Mouse (Mus musculus) kidney, embryonic 16.5 days (tissue): ENCODE measurements around the gene Plppr5. TPM values are rescaled to one million over a fixed set of nuclear protein-coding genes. Genes with fewer than 3 reads are reported as not detected.

Experiments used
- ATAC-seq: fragments of 200-750 bp; cut with Nextera tagmentation; 2 replicates; pipeline ENCODE4 v1.8.0; 2017; ENCODE audit warnings: moderate TSS enrichment; ENCODE audit not compliant: low FRiP score, low TSS enrichment
- H3K27ac ChIP-seq: fragments of 300-500 bp; sonication (generic); 2 replicates; pipeline ENCODE4 v1.5.1; 2014; ENCODE audit warnings: low read length
- H3K27me3 ChIP-seq: fragments of 300-500 bp; sonication (generic); 2 replicates; pipeline ENCODE4 v1.6.1; 2014; ENCODE audit warnings: low read length, control low read depth, mixed read lengths; ENCODE audit not compliant: insufficient read depth
- H3K36me3 ChIP-seq: fragments of 300-500 bp; sonication (generic); 2 replicates; pipeline ENCODE4 v1.6.1; 2014; ENCODE audit warnings: low read length, control low read depth, mixed read lengths; ENCODE audit not compliant: insufficient read depth
- H3K4me1 ChIP-seq: fragments of 300-500 bp; sonication (generic); 2 replicates; pipeline ENCODE4 v1.6.1; 2014; ENCODE audit warnings: low read length, control low read depth, mixed read lengths; ENCODE audit not compliant: insufficient read depth
- H3K4me2 ChIP-seq: fragments of 300-500 bp; sonication (generic); replicated peaks from 2 replicates; pipeline ENCODE4 v1.6.1; 2014; ENCODE audit warnings: low read depth, low read length
- H3K4me3 ChIP-seq: fragments of 300-500 bp; sonication (generic); 2 replicates; pipeline ENCODE4 v1.5.1; 2014; ENCODE audit warnings: mild to moderate bottlenecking, low read length
- H3K9ac ChIP-seq: fragments of 300-500 bp; sonication (generic); replicated peaks from 2 replicates; pipeline ENCODE4 v1.6.1; 2014; ENCODE audit warnings: low read length
- H3K9me3 ChIP-seq: fragments of 300-500 bp; sonication (generic); 2 replicates; pipeline ENCODE4 v1.6.1; 2016; ENCODE audit warnings: low read length, control low read depth
- WGBS: fragments of 180-500 bp; shearing (Covaris S2); extraction: QIAGEN DNeasy Blood & Tissue Kit; methylation state at CpG from one replicate; pipeline ENCODE4 v1.1.7; 2014; 5-methylcytosine and 5-hydroxymethylcytosine counted together
- polyA plus RNA-seq: library from polyadenylated mRNA; unstranded; fragments of >200 nt; fragmentation: Nextera tagmentation; extraction: Ambion mirVana; gene quantifications from 2 replicates; pipeline ENCODE4 v1.2.1, GENCODE M21; 2015

Plppr5 gene
- polyA plus RNA-seq, 1 experiment from 2014 or later: 0.20 TPM

DNA sequence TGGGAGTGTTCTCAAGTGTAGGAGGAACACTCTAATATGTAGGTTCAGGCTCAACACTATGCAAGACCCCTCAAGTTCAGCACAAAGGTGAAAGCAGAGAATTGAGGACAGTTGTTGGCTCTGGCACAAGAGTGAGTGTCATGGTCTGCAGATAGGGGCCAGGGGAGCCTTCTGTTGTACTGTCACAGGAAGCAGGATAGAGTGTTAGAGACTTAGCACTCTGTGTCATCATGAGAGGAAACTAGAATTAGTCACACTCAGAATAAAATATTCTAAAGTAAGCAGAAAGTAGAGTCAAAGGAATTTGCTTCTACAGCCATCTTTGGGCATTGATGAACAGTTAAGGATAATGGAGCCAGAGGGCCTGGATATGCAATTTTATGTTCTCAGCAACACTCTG is 31.7 kb downstream of the Plppr5 start:
- H3K36me3 ChIP-seq: no peaks in the 10 kb centered on the region
- H3K27ac ChIP-seq: no peak overlapping the region
- H3K27me3 ChIP-seq: no peaks in the 10 kb centered on the region
- no peak overlapping the region for H3K4me3 ChIP-seq
- no peaks in the 10 kb centered on the region for H3K9me3 ChIP-seq
- H3K4me1 ChIP-seq: no peaks in the 10 kb centered on the region
- no peak overlapping the region for H3K4me2 ChIP-seq
- no peak for ATAC-seq
- no peak overlapping the region for H3K9ac ChIP-seq

DNA sequence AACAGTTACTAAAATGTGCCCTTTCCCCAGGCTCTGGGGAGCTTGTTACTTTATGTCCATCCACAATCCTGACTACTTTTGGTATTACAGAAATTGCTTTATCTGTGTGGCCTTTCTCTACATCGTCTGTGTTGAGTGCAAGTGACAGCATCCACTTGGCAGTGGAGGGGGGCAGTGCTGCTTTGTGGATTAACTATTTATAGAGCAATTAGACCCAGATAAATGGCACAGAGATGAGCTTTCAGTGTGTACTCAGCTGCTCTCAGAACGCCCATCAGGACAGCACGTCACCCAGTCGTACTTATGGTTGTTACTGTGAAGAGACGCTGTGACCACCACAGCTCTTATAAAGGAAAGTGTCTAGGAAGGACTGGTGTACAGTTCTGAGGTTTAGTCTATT is 36.8 kb downstream of the Plppr5 start:
- Histone ChIP-seq H3K9me3 (no peaks in the 10 kb centered on the region), H3K27ac (no peak overlapping the region), H3K4me1 (no peaks in the 10 kb centered on the region), H3K9ac (no peak overlapping the region), H3K4me3 (no peak overlapping the region), H3K36me3 (no peaks in the 10 kb centered on the region), H3K4me2 (no peak overlapping the region), H3K27me3 (no peaks in the 10 kb centered on the region)
- ATAC-seq: no peak
- WGBS: 68% methylated on average over 5 of the region's 5 CpGs

DNA sequence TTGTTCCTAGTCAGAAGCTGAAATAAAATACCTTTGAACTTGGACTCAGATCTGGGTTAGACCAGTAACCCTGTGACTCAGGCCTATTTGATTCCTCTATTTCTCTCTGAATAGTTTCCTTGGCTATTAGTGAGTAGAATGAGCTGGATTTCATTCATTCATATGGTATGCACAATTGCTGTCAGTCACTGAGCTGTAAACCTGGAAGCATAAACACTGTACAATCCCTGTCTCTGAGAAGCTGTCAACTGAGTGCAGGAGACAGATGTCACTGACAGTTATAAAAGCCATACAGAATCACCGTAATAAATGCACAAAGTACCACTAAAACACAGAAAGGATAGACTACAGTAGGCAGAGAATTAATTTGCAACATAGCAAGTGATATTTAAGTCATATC is 40.2 kb downstream of the Plppr5 start:
- H3K27ac ChIP-seq: no peak overlapping the region
- 88% methylated on average over 1 of the region's 1 CpGs for WGBS
- no peak for ATAC-seq
- H3K4me3 ChIP-seq: no peak overlapping the region
- no peaks in the 10 kb centered on the region for H3K36me3 ChIP-seq
- no peaks in the 10 kb centered on the region for H3K9me3 ChIP-seq
- H3K4me2 ChIP-seq: no peak overlapping the region
- no peaks in the 10 kb centered on the region for H3K27me3 ChIP-seq
- H3K4me1 ChIP-seq: no peaks in the 10 kb centered on the region
- no peak overlapping the region for H3K9ac ChIP-seq

DNA sequence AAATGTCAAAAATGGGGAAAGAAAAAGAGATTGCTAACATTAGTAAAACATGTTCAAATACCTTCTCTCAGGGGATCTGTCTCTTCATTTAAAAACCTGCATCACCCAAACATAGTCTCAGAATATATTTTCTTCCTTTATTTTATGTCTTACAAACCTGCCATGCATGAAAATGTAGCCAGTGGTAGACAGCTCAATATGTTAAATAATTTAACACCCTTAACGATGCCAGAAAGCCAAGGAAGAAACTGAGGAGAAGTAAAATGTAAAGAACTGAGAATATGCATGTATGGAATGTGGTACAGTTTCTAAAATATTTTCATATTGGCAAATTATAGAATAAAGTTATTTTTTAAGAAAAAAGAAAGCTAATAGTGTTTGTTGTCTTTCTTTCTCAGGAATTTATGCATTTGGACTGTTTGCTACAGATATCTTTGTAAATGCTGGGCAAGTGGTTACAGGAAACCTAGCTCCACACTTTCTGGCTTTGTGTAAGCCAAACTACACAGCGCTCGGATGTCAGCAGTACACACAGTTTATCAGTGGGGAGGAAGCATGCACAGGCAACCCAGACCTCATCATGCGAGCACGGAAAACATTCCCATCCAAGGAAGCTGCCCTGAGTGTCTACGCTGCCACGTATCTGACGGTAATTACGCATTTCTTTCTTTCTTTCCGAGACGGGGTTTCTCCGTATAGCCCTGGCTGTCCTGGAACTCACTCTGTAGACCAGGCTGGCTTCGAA is 50.8 kb downstream of the Plppr5 start:
- H3K9ac ChIP-seq: no peak overlapping the region
- H3K27ac ChIP-seq: no peak overlapping the region
- H3K27me3 ChIP-seq: no peaks in the 10 kb centered on the region
- WGBS: 92% methylated on average over 13 of the region's 13 CpGs
- no peaks in the 10 kb centered on the region for H3K9me3 ChIP-seq
- no peaks in the 10 kb centered on the region for H3K4me1 ChIP-seq
- no peaks in the 10 kb centered on the region for H3K36me3 ChIP-seq
- no peak overlapping the region for H3K4me2 ChIP-seq
- ATAC-seq: no peak
- no peak overlapping the region for H3K4me3 ChIP-seq

DNA sequence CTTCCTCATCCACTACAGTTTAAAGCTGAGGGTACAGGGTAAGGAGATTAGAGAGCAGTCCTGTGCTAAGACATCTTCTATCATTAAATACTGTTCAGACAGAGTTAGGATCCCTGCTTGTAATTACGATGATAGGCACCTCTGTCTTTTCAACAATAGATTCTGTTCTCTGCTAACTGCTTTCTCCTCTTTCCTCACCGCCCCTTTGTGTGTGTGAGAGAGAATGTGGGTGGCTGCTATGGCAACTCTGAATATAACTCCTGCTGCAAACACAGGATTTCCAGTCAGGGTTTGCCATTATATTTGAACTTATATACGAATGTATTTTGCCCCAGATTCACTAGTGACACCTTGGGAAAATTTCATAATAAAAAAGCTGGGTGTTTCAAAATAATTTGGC is 54.2 kb downstream of the Plppr5 start:
- H3K4me3 ChIP-seq: no peak overlapping the region
- H3K27me3 ChIP-seq: no peaks in the 10 kb centered on the region
- H3K27ac ChIP-seq: no peak overlapping the region
- 64% methylated on average over 3 of the region's 3 CpGs for WGBS
- no peaks in the 10 kb centered on the region for H3K9me3 ChIP-seq
- H3K4me1 ChIP-seq: no peaks in the 10 kb centered on the region
- no peaks in the 10 kb centered on the region for H3K36me3 ChIP-seq
- no peak overlapping the region for H3K4me2 ChIP-seq
- ATAC-seq: no peak
- no peak overlapping the region for H3K9ac ChIP-seq

DNA sequence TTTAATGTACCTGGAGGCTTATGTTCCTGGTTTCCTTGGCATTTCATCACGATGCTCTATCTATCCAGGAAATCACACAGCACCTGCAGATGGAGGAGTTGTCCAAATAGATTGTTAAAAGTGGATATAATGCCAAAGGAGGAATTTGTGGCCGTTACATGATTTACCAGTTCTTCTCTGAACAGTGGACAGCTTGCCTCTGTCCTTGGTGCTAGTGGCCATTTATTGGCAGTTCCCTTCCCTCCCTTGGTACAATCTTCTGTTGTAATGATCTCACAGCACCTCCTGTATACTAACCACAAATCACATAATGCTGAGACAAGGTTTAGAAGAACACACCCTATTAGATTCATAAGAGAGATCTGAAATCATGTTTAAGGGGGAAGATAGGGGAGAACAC is 55.7 kb downstream of the Plppr5 start:
- Histone ChIP-seq H3K36me3 (no peaks in the 10 kb centered on the region), H3K9ac (no peak overlapping the region), H3K4me3 (no peak overlapping the region), H3K4me1 (no peaks in the 10 kb centered on the region), H3K27me3 (no peaks in the 10 kb centered on the region), H3K27ac (no peak overlapping the region), H3K9me3 (no peaks in the 10 kb centered on the region), H3K4me2 (no peak overlapping the region)
- no peak for ATAC-seq
- 34% methylated on average over 2 of the region's 2 CpGs for WGBS

DNA sequence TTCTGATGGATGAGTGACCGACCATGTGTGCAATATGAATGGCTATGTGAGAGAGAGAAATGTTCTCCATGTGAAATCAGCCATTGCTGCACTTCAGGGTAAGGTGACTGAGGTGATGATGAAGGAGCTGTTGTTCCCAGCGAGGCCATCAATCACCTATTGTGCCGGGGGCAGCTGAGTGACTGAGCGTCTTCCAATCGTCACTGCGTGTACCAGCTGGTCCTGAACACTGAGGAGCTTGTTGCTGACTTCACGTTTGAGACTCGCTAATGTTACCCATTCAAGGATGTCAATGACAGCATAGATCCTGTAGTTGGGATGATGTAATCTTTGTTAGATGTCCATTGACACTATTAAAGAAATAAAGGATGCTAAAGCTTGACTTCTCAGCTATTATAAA is 74.0 kb downstream of the Plppr5 start:
- Histone ChIP-seq H3K9ac (no peak overlapping the region), H3K36me3 (no peaks in the 10 kb centered on the region), H3K4me3 (no peak overlapping the region), H3K27me3 (no peaks in the 10 kb centered on the region), H3K27ac (no peak overlapping the region), H3K4me2 (no peak overlapping the region), H3K4me1 (no peaks in the 10 kb centered on the region), H3K9me3 (no peaks in the 10 kb centered on the region)
- 76% methylated on average over 8 of the region's 8 CpGs for WGBS
- no peak for ATAC-seq

DNA sequence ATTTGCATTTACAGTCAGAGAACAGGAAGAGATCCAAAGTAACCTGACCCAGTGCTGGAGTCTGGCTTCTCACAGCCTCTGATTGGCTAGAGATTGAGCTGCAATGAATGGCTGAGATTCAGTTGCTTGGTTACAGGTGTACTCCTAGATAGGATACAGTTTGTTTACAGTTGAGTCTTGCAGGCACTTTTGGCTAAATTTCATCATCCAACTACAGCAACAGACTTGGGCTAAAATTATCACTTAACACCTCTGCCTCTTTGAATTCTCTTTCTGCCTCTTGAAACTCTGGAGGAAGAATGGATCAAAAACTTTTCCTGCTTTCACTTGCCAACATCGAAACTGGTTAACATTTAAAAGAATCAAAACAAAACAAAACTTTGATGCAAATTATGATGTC is 89.7 kb downstream of the Plppr5 start:
- H3K4me1 ChIP-seq: no peaks in the 10 kb centered on the region
- 0 out of 2 replicates have a peak, but pooled peaks have one; percentile 15 for ATAC-seq
- H3K9me3 ChIP-seq: no peaks in the 10 kb centered on the region
- H3K27me3 ChIP-seq: no peaks in the 10 kb centered on the region
- H3K9ac ChIP-seq: no peak overlapping the region
- 83% methylated on average over 1 of the region's 1 CpGs for WGBS
- H3K27ac ChIP-seq: no peak overlapping the region
- no peaks in the 10 kb centered on the region for H3K36me3 ChIP-seq
- no peak overlapping the region for H3K4me2 ChIP-seq
- H3K4me3 ChIP-seq: no peak overlapping the region

DNA sequence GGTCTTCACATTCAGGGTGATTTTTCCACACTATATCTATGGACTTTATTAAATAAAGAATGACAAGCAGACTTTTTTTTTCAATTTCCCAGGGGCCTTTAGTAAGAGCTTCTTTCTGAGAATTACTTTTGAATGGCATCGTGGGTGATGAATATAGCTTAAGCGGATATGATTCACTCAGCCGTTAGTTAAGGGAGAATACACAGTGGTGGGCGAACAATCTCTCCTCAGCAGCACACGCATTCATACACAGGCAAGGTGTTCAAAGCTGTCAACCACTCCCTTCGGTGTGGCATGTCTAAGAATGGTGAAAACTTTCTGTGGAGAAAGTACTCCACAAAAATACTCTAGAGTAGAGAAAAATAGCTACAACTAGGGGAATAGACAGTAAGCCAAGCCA is 104.6 kb downstream of the Plppr5 start:
- H3K9ac ChIP-seq: no peak overlapping the region
- no peak overlapping the region for H3K27ac ChIP-seq
- no peaks in the 10 kb centered on the region for H3K9me3 ChIP-seq
- no peak overlapping the region for H3K4me3 ChIP-seq
- no peak for ATAC-seq
- H3K4me1 ChIP-seq: no peaks in the 10 kb centered on the region
- no peaks in the 10 kb centered on the region for H3K36me3 ChIP-seq
- WGBS: 90% methylated on average over 6 of the region's 6 CpGs
- no peak overlapping the region for H3K4me2 ChIP-seq
- no peaks in the 10 kb centered on the region for H3K27me3 ChIP-seq

DNA sequence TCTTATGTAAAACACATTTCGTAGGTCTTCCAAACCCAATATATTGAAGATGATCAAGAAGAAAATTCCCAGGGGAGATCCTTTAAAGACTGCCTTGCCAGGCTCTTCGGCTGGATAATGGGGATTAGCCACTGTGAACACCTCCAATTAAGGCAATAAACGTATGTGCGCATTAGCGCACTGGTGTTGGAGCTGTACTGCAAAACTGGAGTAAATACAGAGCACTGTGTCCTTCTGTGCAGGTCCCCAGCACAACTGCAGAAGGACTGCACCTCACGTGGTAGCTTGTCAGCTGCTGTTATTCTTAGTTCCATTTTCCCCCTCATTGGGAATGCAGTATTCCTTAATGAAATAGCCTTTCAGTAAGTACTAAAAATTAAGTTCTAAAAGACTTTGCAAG is 110.0 kb downstream of the Plppr5 start:
- H3K9me3 ChIP-seq: no peaks in the 10 kb centered on the region
- H3K4me3 ChIP-seq: no peak overlapping the region
- no peak for ATAC-seq
- no peak overlapping the region for H3K9ac ChIP-seq
- H3K27ac ChIP-seq: no peak overlapping the region
- H3K27me3 ChIP-seq: no peaks in the 10 kb centered on the region
- H3K4me1 ChIP-seq: no peaks in the 10 kb centered on the region
- H3K4me2 ChIP-seq: no peak overlapping the region
- 75% methylated on average over 6 of the region's 6 CpGs for WGBS
- no peaks in the 10 kb centered on the region for H3K36me3 ChIP-seq
